Mouse (Mus musculus): ENCODE results near the gene Psme4. TPM values are rescaled to one million over a fixed set of nuclear protein-coding genes. Genes with fewer than 3 reads are reported as not detected.

Gene Psme4
- polyA plus RNA-seq, 1 experiment from 2014 or later = 17.2 TPM

DNA sequence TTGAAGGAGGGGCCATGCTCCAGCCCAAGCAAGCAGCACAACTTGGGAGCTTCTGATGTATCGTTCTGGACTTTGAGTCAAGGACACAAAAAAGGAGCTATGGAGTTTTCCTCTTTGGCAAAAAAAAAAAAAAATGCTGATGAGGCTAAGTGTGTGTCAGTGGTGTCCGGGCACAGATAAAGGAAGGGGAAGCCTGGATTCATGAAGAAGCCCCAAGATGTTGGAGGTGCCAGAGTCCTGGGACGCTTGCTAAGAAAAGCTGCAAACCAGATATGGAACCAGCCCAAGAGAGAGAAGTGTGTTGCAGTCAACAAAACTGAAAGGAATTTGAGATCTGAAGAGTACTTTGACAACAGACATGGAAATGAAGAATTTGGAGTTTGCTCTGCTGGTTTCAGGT lies 140.8 kb downstream of the Psme4 start:
- H3K9ac ChIP-seq = no peak overlapping the region
- H3K27ac ChIP-seq = no peak overlapping the region
- H3K36me3 ChIP-seq (replicated peaks) = no peaks in the 10 kb centered on the region
- H3K4me2 ChIP-seq = no peak overlapping the region
- H3K27me3 ChIP-seq (replicated peaks) = no peaks in the 10 kb centered on the region
- no peak for ATAC-seq (replicated peaks)
- no peaks in the 10 kb centered on the region for H3K9me3 ChIP-seq
- 93% methylated on average over 3 of the region's 3 CpGs for WGBS
- no peaks in the 10 kb centered on the region for H3K4me1 ChIP-seq
- H3K4me3 ChIP-seq = no peak overlapping the region

GRCm38 (mm10) chr11:30920641-30921040 lies 149.1 kb downstream of the Psme4 start:
- H3K36me3 ChIP-seq (replicated peaks) = no peaks in the 10 kb centered on the region
- 52% methylated on average over 1 of the region's 1 CpGs for WGBS
- H3K27ac ChIP-seq = no peak overlapping the region
- no peak for ATAC-seq (replicated peaks)
- no peaks in the 10 kb centered on the region for H3K27me3 ChIP-seq (replicated peaks)
- H3K4me2 ChIP-seq = no peak overlapping the region
- H3K9me3 ChIP-seq = no peaks in the 10 kb centered on the region
- H3K4me1 ChIP-seq = no peaks in the 10 kb centered on the region
- H3K4me3 ChIP-seq = no peak overlapping the region
- no peak overlapping the region for H3K9ac ChIP-seq

DNA sequence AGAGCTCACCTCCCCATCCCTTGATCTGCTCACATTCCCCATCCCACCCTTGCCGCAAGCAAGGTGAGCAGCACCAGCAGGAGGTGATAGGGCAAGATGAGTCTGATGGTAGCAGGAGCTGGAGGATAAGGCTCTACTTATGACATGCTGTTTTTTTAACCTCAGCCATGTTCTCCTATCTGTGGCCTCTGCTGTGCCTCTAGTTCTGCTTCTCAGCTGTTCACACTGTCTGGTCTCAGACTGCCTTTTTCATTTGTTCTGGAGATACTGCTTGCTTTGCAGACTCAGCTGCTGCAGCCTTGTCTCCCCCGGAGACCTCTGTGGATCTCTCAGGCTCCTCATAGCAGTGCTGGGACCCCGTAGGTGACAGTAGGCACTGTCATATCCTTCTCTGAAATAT lies 151.8 kb downstream of the Psme4 start:
- Histone ChIP-seq H3K36me3 (replicated peaks) (0 out of 2 replicates have a peak, but pooled peaks cover 5% of the 10 kb centered on the region), H3K9ac (no peak overlapping the region), H3K9me3 (no peaks in the 10 kb centered on the region), H3K4me1 (no peaks in the 10 kb centered on the region), H3K27ac (no peak overlapping the region), H3K4me2 (no peak overlapping the region), H3K27me3 (replicated peaks) (no peaks in the 10 kb centered on the region), H3K4me3 (no peak overlapping the region)
- ATAC-seq (replicated peaks) = no peak
- WGBS = 97% methylated on average over 3 of the region's 3 CpGs

- Histone ChIP-seq H3K36me3 (replicated peaks) (peaks cover 7% of the 10 kb centered on the region; the same call in 1 of the 2 replicates), H3K27me3 (replicated peaks) (no peaks in the 10 kb centered on the region)
Observed at GRCm38 (mm10) chr11:30928079-30928478, 156.6 kb downstream of the Psme4 start.

GRCm38 (mm10) chr11:30928498-30928897 lies 157.0 kb downstream of the Psme4 start:
- no peak overlapping the region for H3K9ac ChIP-seq
- no peak overlapping the region for H3K4me3 ChIP-seq
- H3K36me3 ChIP-seq (replicated peaks) = peaks cover 7% of the 10 kb centered on the region; the same call in 1 of the 2 replicates
- no peak overlapping the region for H3K27ac ChIP-seq
- no peaks in the 10 kb centered on the region for H3K27me3 ChIP-seq (replicated peaks)
- 100% methylated on average over 1 of the region's 1 CpGs for WGBS
- no peaks in the 10 kb centered on the region for H3K4me1 ChIP-seq
- no peaks in the 10 kb centered on the region for H3K9me3 ChIP-seq
- no peak for ATAC-seq (replicated peaks)
- H3K4me2 ChIP-seq = no peak overlapping the region

More at GRCm38 (mm10) chr11:30928079-30928478, 156.6 kb downstream of the Psme4 start:
- no peak for ATAC-seq (replicated peaks)
- Histone ChIP-seq H3K9ac (no peak overlapping the region), H3K4me3 (no peak overlapping the region), H3K27ac (no peak overlapping the region), H3K4me2 (no peak overlapping the region), H3K9me3 (no peaks in the 10 kb centered on the region), H3K4me1 (no peaks in the 10 kb centered on the region)

Other genes starting within 250 kb of the Psme4 start
- 16.4 and 17.5 TPM in 2 replicates for gene Acyp2, start 122.1 kb upstream of the Psme4 start, polyA plus RNA-seq (2015; fragmentation: Nextera tagmentation; extraction: Ambion mirVana)
- 8.2 TPM in 2 replicates for gene Gpr75, start 113.6 kb downstream of the Psme4 start, polyA plus RNA-seq (2015; fragmentation: Nextera tagmentation; extraction: Ambion mirVana)
- gene Asb3, start 113.7 kb downstream of the Psme4 start, polyA plus RNA-seq (2015; fragmentation: Nextera tagmentation; extraction: Ambion mirVana) = 29.0 TPM in 2 replicates
- 9.3 and 10.0 TPM in 2 replicates for gene Erlec1, start 182.6 kb downstream of the Psme4 start, polyA plus RNA-seq (2015; fragmentation: Nextera tagmentation; extraction: Ambion mirVana)
- 28.6 and 31.1 TPM in 2 replicates for gene Chac2, start 214.6 kb downstream of the Psme4 start, polyA plus RNA-seq (2015; fragmentation: Nextera tagmentation; extraction: Ambion mirVana)